Mouse (Mus musculus) erythroid progenitor cell, adult 5-6 weeks (primary cell): ENCODE data around the gene Olfr314. TPM values are rescaled to one million over a fixed set of nuclear protein-coding genes. Genes with fewer than 3 reads are reported as not detected.
"Not testable (repeated sequence)": the region's sequence is repeated elsewhere in the genome, so short reads cannot be mapped to it uniquely, and the experiment has no call there.

Experiments
- ATAC-seq: replicated peaks from 2 replicates; pipeline ENCODE4 v1.8.0; 2016; ENCODE audit warnings: moderate number of reproducible peaks, mild to moderate bottlenecking, moderate TSS enrichment, inconsistent platforms; ENCODE audit not compliant: poor library complexity, low FRiP score, severe bottlenecking
- total RNA-seq, 2 experiments: library from RNA; stranded (forward) in 1 of 2; stranded (reverse) in 1 of 2; fragments of 150-400 nt in 1 of 2; fragments of 186-747, 209-891 nt in 1 of 2; gene quantifications; 2 replicates each; pipeline versions ENCODE4 v1.2.3 to v1.2.4; 2015 to 2017; ENCODE audit warnings: low replicate concordance in 2 of 2

Gene Olfr314
- total RNA-seq (2015; ENCODE audit: low replicate concordance) (not detected in 2 replicates), total RNA-seq (2017; ENCODE audit: low replicate concordance) (not detected in 2 replicates)

GRCm38 (mm10) chr11:58782480-58783089, at the start of gene Olfr314:
TSS of gene Olfr314 (plus strand) at chr11:58782952.
- ATAC-seq, result no peak

DNA sequence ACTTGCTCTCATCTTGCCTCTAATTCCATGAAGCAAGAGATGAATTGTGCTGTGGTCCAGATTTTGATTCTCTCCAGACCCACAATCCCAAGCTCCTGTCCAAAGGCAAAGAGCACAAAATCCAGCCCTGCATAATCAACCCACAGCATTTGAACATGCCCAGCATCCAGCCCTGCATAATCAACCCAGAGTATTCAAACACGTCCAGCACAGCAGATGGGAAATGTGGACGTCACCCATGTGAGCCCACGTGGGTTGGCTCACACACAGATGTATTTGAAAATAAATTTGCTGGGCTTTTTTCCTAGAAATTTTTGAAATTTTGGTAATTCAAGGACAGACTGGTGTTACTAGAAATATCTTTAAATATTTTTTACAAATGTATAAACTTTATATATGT, 49.4 kb upstream of the Olfr314 start:
- ATAC-seq, result no peak

GRCm38 (mm10) chr11:58738792-58739262, 43.9 kb upstream of the Olfr314 start, which contains the start of gene Olfr317:
TSS of gene Olfr317 (minus strand) at chr11:58739212.
- ATAC-seq, result no peak

DNA sequence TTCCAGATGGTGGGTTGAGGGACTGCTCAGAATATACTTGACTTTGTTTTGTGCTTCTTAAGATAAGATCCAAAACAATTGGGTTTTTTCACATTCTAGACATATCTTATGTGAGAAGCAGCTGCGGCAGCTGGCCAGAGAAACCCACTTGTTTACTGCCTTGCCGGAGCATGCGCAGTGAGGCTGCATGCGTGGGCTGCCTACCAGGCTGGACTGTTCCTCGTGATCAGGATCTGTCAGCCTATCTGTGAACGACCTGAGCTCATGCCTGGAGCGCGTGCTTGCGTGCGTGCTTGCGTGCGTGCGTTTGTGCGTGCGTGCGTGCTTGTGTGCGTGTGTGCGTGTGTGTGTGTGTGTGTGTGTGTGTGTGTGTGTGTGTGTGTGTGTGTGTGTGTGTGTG, 31.7 kb upstream of the Olfr314 start:
- not testable (repeated sequence) for ATAC-seq

GRCm38 (mm10) chr11:58752434-58752833, 30.3 kb upstream of the Olfr314 start, which contains the start of gene Olfr316:
TSS of gene Olfr316 (plus strand) at chr11:58752734.
- ATAC-seq, result no peak

DNA sequence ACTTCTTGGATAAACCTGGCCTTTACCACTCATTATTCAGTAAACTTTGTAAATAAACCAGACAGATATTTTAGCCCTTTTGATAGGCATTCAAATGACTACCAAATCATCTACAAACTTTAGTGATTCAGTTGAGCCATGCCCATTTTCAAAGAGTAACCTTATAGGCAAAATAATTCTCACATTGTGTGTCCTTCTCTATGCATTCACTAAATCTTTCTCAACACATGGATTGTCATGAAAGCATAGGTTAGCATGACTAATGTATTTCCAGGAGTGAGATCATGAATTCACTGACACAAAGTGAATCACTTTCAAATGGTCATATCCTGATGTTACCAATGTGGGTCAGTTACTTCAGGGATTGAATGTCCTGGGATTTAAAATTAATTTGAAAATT, 9.9 kb upstream of the Olfr314 start, which contains the start of gene Olfr315:
Olfr315 (plus strand) TSS at position 301 of the 400 bp plus-strand sequence.
- no peak for ATAC-seq

DNA sequence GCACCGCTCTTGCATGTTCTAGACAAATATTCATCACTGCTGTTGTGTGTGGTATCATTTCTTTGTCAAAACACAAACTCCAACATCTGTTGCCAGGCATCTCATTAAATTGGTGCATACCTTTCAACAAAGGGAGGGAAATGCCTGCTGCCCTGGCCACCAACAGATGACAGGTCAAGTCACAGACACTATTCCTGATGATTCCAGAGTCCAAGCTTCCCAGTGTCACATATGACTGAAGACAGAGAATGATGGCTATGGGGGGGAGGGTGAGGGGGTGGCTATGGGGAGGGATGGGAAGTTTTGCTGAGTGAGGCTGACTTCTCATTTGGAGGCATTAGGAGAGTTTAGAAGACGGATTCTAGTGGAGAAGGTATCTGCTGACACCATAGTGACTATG, 1.4 kb downstream of the Olfr314 start:
- ATAC-seq, result no peak

DNA sequence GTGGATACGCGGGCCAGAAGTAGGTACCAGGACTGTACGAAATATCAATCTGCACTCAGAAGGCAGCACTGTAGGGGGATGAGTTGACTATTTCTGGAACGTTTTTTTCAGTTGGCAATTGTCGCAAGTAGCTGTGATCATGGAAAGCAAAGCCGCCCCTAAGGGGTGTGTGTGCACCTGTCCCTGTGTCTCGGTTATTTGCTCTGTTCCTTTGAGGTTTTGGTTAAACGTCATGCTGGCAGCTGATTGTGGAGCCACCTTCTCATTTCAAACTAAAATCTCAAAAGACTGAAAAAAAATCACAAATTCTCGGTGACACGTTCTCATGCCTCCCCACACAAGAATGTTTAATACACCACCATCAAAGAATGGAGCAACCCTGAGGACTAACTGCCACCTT, 4.9 kb downstream of the Olfr314 start:
- no peak for ATAC-seq

- ATAC-seq, result no peak
These were observed 5.6 kb downstream of the Olfr314 start for GRCm38 (mm10) chr11:58788346-58788745.

DNA sequence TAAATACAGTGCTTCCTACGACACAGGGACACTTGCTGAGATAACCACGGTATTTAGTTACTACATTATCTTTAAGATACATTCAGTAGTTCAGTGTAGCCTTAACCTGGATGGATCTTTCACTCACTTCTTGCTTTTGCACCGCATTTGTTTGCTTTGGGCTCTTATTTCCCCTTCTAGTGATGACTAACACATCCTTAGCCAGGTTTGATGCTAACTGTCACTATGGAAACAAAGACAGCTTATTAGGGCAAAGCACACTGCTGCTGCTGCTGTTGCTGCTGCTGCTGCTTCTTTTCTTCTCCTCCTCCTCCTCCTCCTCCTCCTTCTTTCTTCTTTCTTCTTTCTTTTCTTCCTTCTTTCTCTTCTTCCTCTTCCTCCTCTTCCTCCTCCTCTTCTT, 6.8 kb downstream of the Olfr314 start:
- ATAC-seq, result no peak

DNA sequence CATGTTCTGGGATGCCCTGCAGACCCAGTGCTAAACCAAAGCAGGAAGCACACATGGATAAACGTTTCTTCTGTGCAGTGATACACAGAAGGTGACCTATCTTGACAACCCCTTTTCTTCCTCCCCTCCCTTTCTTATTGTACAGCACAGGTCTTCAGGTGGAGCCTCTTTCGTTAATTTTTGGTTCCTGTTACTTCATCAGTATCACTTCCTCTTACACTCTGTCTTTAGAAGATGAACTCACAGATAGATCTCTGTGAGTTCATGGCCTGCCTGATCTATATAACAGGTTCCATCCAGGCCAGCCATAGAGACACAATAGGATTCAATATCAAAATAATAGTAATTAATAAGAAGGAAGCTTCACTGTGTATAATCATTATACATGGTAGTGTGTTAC, 7.3 kb downstream of the Olfr314 start:
- ATAC-seq, result no peak

GRCm38 (mm10) chr11:58790646-58791045, 7.9 kb downstream of the Olfr314 start:
- ATAC-seq, result 0 out of 2 replicates have a peak, but pooled peaks have one; percentile 46

- ATAC-seq, result no peak
These were observed 13.1 kb downstream of the Olfr314 start for GRCm38 (mm10) chr11:58795856-58796255.

- no peak for ATAC-seq
These were observed 14.1 kb downstream of the Olfr314 start for GRCm38 (mm10) chr11:58796850-58797249.

DNA sequence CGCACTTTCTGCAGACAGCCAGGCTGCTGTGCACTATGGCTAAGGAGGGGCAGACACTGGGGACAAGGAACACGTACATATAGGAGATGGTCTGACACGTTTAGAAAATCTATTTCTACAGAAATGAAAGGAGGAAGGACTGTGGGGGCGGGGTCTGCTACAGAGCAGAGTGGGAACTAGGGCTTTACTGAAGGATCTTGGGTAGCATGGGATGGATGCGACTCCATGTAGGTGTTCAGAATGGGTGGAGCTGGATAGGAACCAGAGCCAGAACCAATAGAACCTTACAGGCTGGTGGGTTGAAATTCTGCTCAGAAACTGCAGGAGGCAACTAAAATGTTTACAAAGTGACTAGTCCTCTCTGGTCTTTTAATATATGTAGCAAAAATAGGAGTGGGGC, 17.0 kb downstream of the Olfr314 start:
- ATAC-seq, result no peak

- ATAC-seq, result no peak
These were observed 18.9 kb downstream of the Olfr314 start, which contains the start of gene Fam183b for GRCm38 (mm10) chr11:58801558-58802228. TSS of gene Fam183b (minus strand) at chr11:58801960.

GRCm38 (mm10) chr11:58803871-58804270, 21.1 kb downstream of the Olfr314 start:
- no peak for ATAC-seq

- ATAC-seq, result no peak
These were observed 21.6 kb downstream of the Olfr314 start for GRCm38 (mm10) chr11:58804393-58804792.

DNA sequence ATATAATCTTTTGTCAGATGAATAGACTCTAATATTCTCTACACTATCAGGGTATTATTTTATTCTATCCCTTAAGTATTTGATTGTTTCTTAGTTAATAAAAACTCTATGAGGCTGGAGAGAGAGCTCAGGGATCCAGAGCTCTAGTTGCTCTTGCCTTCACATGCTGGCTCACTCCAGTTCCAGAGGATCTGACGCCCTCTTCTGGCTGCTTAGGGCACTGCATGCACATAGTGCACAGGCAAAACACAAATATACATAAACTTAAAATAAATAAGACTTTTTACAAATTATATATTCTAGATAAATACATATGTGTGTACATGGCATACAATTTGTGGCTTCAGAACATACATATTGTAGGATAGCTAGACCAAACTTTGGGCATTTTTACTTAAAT, 29.2 kb downstream of the Olfr314 start:
- ATAC-seq, result no peak

DNA sequence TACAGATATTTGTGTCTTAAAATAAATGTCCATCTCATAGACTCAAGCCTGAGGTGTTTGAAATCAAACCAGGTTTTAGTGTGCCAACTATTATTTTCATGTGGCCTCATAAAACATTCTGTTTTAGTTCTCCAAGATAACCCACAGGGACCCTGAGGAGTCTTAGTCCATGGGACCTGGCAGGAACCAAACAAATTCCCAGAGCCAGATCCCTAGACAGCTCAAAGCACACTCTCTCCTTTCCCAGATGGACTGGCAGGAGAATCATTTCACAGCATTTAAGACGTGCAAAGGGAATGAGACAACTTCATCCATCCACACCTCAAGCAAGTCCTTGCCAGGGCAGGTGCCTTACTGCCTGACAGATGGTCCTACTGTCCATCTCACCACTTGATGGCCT, 31.9 kb downstream of the Olfr314 start, which contains the start of gene Olfr313:
Olfr313 (plus strand) TSS at position 301 of the 400 bp plus-strand sequence.
- not testable (repeated sequence) for ATAC-seq

GRCm38 (mm10) chr11:58815676-58816075, 32.9 kb downstream of the Olfr314 start:
- no peak for ATAC-seq
